Comparison of ENCODE assay signal across 8 mouse cellular contexts in the genomic region with DNA sequence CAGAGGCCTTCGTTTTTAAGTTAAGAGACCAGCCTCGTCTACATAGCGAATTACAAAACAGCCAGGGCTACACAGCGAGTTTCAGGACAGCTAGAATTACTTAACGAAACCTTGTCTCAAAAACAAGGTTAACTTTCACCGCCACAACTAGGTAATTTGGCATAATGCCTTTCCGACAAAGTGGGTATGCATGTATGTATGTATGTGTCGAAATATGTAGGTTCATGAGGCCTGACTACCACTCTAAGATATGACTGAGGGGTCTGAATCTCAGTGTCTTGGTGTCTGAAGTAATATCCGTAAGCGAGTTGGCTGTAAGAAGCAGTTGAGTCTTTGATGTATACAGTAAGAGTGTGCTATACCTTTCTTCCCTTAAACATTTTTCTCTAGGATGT. TPM values are rescaled to one million over a fixed set of nuclear protein-coding genes. Genes with fewer than 3 reads are reported as not detected.
A peak's percentile ranks its signal among the peaks of the same experiment; 100 is the strongest.
DNase-seq lines count a peak whose midpoint lies in the region; ATAC-seq and TF ChIP-seq lines count a peak whose summit lies in the region.

No protein-coding gene starts in this region.

- TF ChIP-seq CTCF in bone marrow macrophage, adult 2 months (IDR thresholded peaks at IDR 0.05; ENCODE audit: low read depth, low read length) = no peak

- H3K4me2 ChIP-seq in kidney, embryonic 15.5 days = peak overlapping the region; percentile 81
- H3K4me2 ChIP-seq in hindbrain, embryonic 12.5 days (replicated peaks) = peak overlapping the region; percentile 87
- H3K4me2 ChIP-seq in midbrain, embryonic 13.5 days (replicated peaks) = peak overlapping the region; percentile 82

- WGBS in kidney, embryonic 15.5 days = 27% methylated on average over 10 of the region's 10 CpGs
- WGBS in hindbrain, embryonic 12.5 days = 30% methylated on average over 10 of the region's 10 CpGs
- 30% methylated on average over 10 of the region's 10 CpGs for WGBS in midbrain, embryonic 13.5 days

- H3K9me3 ChIP-seq in kidney, embryonic 15.5 days (replicated peaks) = no peaks in the 10 kb centered on the region
- no peaks in the 10 kb centered on the region for H3K9me3 ChIP-seq in hindbrain, embryonic 12.5 days (replicated peaks)
- no peaks in the 10 kb centered on the region for H3K9me3 ChIP-seq in midbrain, embryonic 13.5 days

- H3K9ac ChIP-seq in kidney, embryonic 15.5 days = peak overlapping the region; percentile 93
- H3K9ac ChIP-seq in hindbrain, embryonic 12.5 days = peak overlapping the region; percentile 93
- H3K9ac ChIP-seq in midbrain, embryonic 13.5 days (replicated peaks) = peak overlapping the region; percentile 94

- H3K27me3 ChIP-seq in kidney, embryonic 15.5 days = no peaks in the 10 kb centered on the region; the same call in 1 of the 2 replicates
- no peaks in the 10 kb centered on the region for H3K27me3 ChIP-seq in hindbrain, embryonic 12.5 days
- H3K27me3 ChIP-seq in midbrain, embryonic 13.5 days = no peaks in the 10 kb centered on the region

- ATAC-seq in kidney, embryonic 15.5 days (replicated peaks; ENCODE audit: low FRiP score) = no peak
- no peak for ATAC-seq in hindbrain, embryonic 12.5 days (ENCODE audit: low FRiP score)
- no peak for ATAC-seq in midbrain, embryonic 13.5 days

- no peak for TF ChIP-seq POLR2A in bone marrow macrophage, adult 2 months (IDR thresholded peaks at IDR 0.05; ENCODE audit: borderline replicate concordance, low read depth, low read length)

- peak overlapping the region; percentile 96 for H3K4me3 ChIP-seq in kidney, embryonic 15.5 days (replicated peaks)
- peak overlapping the region; percentile 80 for H3K4me3 ChIP-seq in bone marrow macrophage, adult 2 months (ENCODE audit: insufficient read depth, low read length)
- H3K4me3 ChIP-seq in hindbrain, embryonic 12.5 days = peak overlapping the region; percentile 88
- H3K4me3 ChIP-seq in midbrain, embryonic 13.5 days (replicated peaks) = peak overlapping the region; percentile 90

- peaks cover 48% of the 10 kb centered on the region for H3K4me1 ChIP-seq in kidney, embryonic 15.5 days
- peaks cover 16% of the 10 kb centered on the region for H3K4me1 ChIP-seq in bone marrow macrophage, adult 2 months (ENCODE audit: control insufficient read depth, insufficient read depth, low read length)
- peaks cover 34% of the 10 kb centered on the region for H3K4me1 ChIP-seq in hindbrain, embryonic 12.5 days
- peaks cover 49% of the 10 kb centered on the region for H3K4me1 ChIP-seq in midbrain, embryonic 13.5 days (replicated peaks)

- no peak overlapping the region; the same call in 1 of the 2 replicates for H3K27ac ChIP-seq in kidney, embryonic 15.5 days
- H3K27ac ChIP-seq in bone marrow macrophage, adult 2 months (ENCODE audit: insufficient read depth, low read depth, low read length) = no peak overlapping the region
- H3K27ac ChIP-seq in hindbrain, embryonic 12.5 days = peak overlapping the region; percentile 82
- peak overlapping the region; percentile 84 for H3K27ac ChIP-seq in midbrain, embryonic 13.5 days

- DNase-seq in kidney, adult 8-10 months = no peak
- DNase-seq in B cell, adult 2 months = no peak
- DNase-seq in urinary bladder, postnatal 25 days (ENCODE audit: low spot score) = no peak
- DNase-seq in cerebellum, postnatal 4 days (ENCODE audit: low spot score in 2 of 2) = no peak

- 0 out of 2 replicates have a peak, but pooled peaks cover 3% of the 10 kb centered on the region for H3K36me3 ChIP-seq in kidney, embryonic 15.5 days
- 0 out of 2 replicates have a peak, but pooled peaks cover 3% of the 10 kb centered on the region for H3K36me3 ChIP-seq in hindbrain, embryonic 12.5 days
- peaks cover under 1% of the 10 kb centered on the region; the same call in 1 of the 2 replicates for H3K36me3 ChIP-seq in midbrain, embryonic 13.5 days

RNA-seq across cellular contexts. Expression of a gene that starts 2.7 kb away (rescaled TPM):
- polyA plus RNA-seq in kidney, embryonic 15.5 days (2015; fragmentation: Nextera tagmentation; extraction: Ambion mirVana) = 24.6 and 26.3 TPM in 2 replicates
- polyA plus RNA-seq in bone marrow macrophage, adult 2 months (2012; ENCODE audit: insufficient read depth, insufficient read length, missing spikeins) = 5.0 and 5.3 TPM in 2 replicates
- 97.4 and 101 TPM in 2 replicates for polyA plus RNA-seq in hindbrain, embryonic 12.5 days (2016; fragmentation: Nextera tagmentation; extraction: Ambion mirVana)
- polyA plus RNA-seq in midbrain, embryonic 13.5 days (2015; fragmentation: Nextera tagmentation; extraction: Ambion mirVana) = 171 and 176 TPM in 2 replicates

RNA-seq across cellular contexts. Expression of a gene that starts 9.1 kb away (rescaled TPM):
- 43.1 and 51.6 TPM in 2 replicates for polyA plus RNA-seq in kidney, embryonic 15.5 days (2015; fragmentation: Nextera tagmentation; extraction: Ambion mirVana)
- polyA plus RNA-seq in bone marrow macrophage, adult 2 months (2012; ENCODE audit: insufficient read depth, insufficient read length, missing spikeins) = 18.6 and 23.0 TPM in 2 replicates
- 91.0 and 97.7 TPM in 2 replicates for polyA plus RNA-seq in hindbrain, embryonic 12.5 days (2016; fragmentation: Nextera tagmentation; extraction: Ambion mirVana)
- 68.1 and 70.2 TPM in 2 replicates for polyA plus RNA-seq in midbrain, embryonic 13.5 days (2015; fragmentation: Nextera tagmentation; extraction: Ambion mirVana)

RNA-seq across cellular contexts. Expression of a gene that starts 10.1 kb away (rescaled TPM):
- 67.4 and 69.5 TPM in 2 replicates for polyA plus RNA-seq in kidney, embryonic 15.5 days (2015; fragmentation: Nextera tagmentation; extraction: Ambion mirVana)
- polyA plus RNA-seq in bone marrow macrophage, adult 2 months (2012; ENCODE audit: insufficient read depth, insufficient read length, missing spikeins) = 38.1 and 45.7 TPM in 2 replicates
- polyA plus RNA-seq in hindbrain, embryonic 12.5 days (2016; fragmentation: Nextera tagmentation; extraction: Ambion mirVana) = 72.0 and 72.4 TPM in 2 replicates
- polyA plus RNA-seq in midbrain, embryonic 13.5 days (2015; fragmentation: Nextera tagmentation; extraction: Ambion mirVana) = 71.7 and 72.8 TPM in 2 replicates

RNA-seq across cellular contexts. Expression of a gene that starts 17.1 kb away (rescaled TPM):
- 50.7 and 59.0 TPM in 2 replicates for polyA plus RNA-seq in kidney, embryonic 15.5 days (2015; fragmentation: Nextera tagmentation; extraction: Ambion mirVana)
- 108 and 113 TPM in 2 replicates for polyA plus RNA-seq in bone marrow macrophage, adult 2 months (2012; ENCODE audit: insufficient read depth, insufficient read length, missing spikeins)
- 64.2 and 66.3 TPM in 2 replicates for polyA plus RNA-seq in hindbrain, embryonic 12.5 days (2016; fragmentation: Nextera tagmentation; extraction: Ambion mirVana)
- polyA plus RNA-seq in midbrain, embryonic 13.5 days (2015; fragmentation: Nextera tagmentation; extraction: Ambion mirVana) = 71.2 and 82.5 TPM in 2 replicates

RNA-seq across cellular contexts. Expression of a gene that starts 55.1 kb away (rescaled TPM):
- 0.21 TPM in 1 of 2 replicates, not detected in the other for polyA plus RNA-seq in kidney, embryonic 15.5 days (2015; fragmentation: Nextera tagmentation; extraction: Ambion mirVana)
- not detected in 2 replicates for polyA plus RNA-seq in bone marrow macrophage, adult 2 months (2012; ENCODE audit: insufficient read depth, insufficient read length, missing spikeins)
- 0.30 and 0.43 TPM in 2 replicates for polyA plus RNA-seq in hindbrain, embryonic 12.5 days (2016; fragmentation: Nextera tagmentation; extraction: Ambion mirVana)
- polyA plus RNA-seq in midbrain, embryonic 13.5 days (2015; fragmentation: Nextera tagmentation; extraction: Ambion mirVana) = not detected in 2 replicates

Comparison
In these comparisons a context has a peak if more than half of its experiments do, and no peak if none do; other contexts are left out.
1. H3K27ac ChIP-seq: peak in hindbrain, embryonic 12.5 days (single experiment) and midbrain, embryonic 13.5 days (single experiment); none in kidney, embryonic 15.5 days (single experiment) and bone marrow macrophage, adult 2 months (single experiment).
2. Peak in every context shown above with its lines, with median percentiles within 50 percentile points of each other: H3K4me2 ChIP-seq, H3K4me3 ChIP-seq and H3K9ac ChIP-seq.